Mouse (Mus musculus) small intestine, adult 2 months (tissue): ENCODE results near the gene Slc6a6. TPM values are rescaled to one million over a fixed set of nuclear protein-coding genes. Genes with fewer than 3 reads are reported as not detected.

Experiments used
- H3K27ac ChIP-seq: fragments of 200-500 bp; 2 replicates; pipeline ENCODE4 v1.5.1; 2012; ENCODE audit warnings: low read depth, low read length, control low read depth, inconsistent platforms; ENCODE audit not compliant: insufficient read depth
- H3K27me3 ChIP-seq: fragments of 200-500 bp; 2 replicates; pipeline ENCODE4 v1.6.1; 2012; ENCODE audit warnings: mild to moderate bottlenecking, moderate library complexity, low read length, inconsistent platforms; ENCODE audit not compliant: control insufficient read depth, insufficient read depth
- H3K36me3 ChIP-seq: fragments of 200-500 bp; 2 replicates; pipeline ENCODE4 v1.6.1; 2012; ENCODE audit warnings: mild to moderate bottlenecking, low read length, control low read depth, inconsistent platforms; ENCODE audit not compliant: control insufficient read depth, insufficient read depth
- H3K4me1 ChIP-seq: fragments of 200-500 bp; 2 replicates; pipeline ENCODE4 v1.6.1; 2012; ENCODE audit warnings: low read length, inconsistent platforms, mixed read lengths; ENCODE audit not compliant: control insufficient read depth, insufficient read depth, insufficient read length
- H3K4me3 ChIP-seq: fragments of 200-500 bp; 2 replicates; pipeline ENCODE4 v1.5.1; 2012; ENCODE audit warnings: low read depth, mild to moderate bottlenecking, control low read depth, inconsistent platforms, low read length, moderate library complexity
- CTCF ChIP-seq: fragments of 200-500 bp; IDR thresholded peaks from 2 replicates; pipeline ENCODE4 v1.5.1; 2012; ENCODE audit warnings: low read depth, mild to moderate bottlenecking, control low read depth, inconsistent platforms, low read length, moderate library complexity, mixed read lengths; ENCODE audit not compliant: insufficient replicate concordance, insufficient read length; ENCODE audit errors: extremely low read depth
- POLR2A ChIP-seq: fragments of 200-500 bp; IDR thresholded peaks from 2 replicates; pipeline ENCODE4 v1.6.1; 2012; ENCODE audit warnings: low read depth, mild to moderate bottlenecking, control low read depth, inconsistent platforms, low read length, moderate library complexity
- WGBS: fragments of 180-500 bp; shearing (Covaris S2); methylation state at CpG from one replicate; pipeline ENCODE4 v1.1.7; 2018; 5-methylcytosine and 5-hydroxymethylcytosine counted together
- polyA plus RNA-seq: library from polyadenylated mRNA; depleted of rRNA; stranded (reverse); fragments of >200 nt; gene quantifications from 2 replicates; pipeline ENCODE4 v1.2.3, GENCODE M21; 2012

Slc6a6 gene
- polyA plus RNA-seq, 1 experiment: 124 TPM

- peaks cover 62% of the 10 kb centered on the region for H3K36me3 ChIP-seq
- 82% methylated on average over 11 of the region's 12 CpGs for WGBS
- no peak overlapping the region for H3K4me3 ChIP-seq
- no peaks in the 10 kb centered on the region for H3K4me1 ChIP-seq
- no peak overlapping the region for H3K27ac ChIP-seq
- H3K27me3 ChIP-seq: no peaks in the 10 kb centered on the region
- no peak for TF ChIP-seq CTCF
- TF ChIP-seq POLR2A: no peak
These were observed 37.4 kb downstream of the Slc6a6 start for GRCm38 (mm10) chr6:91721215-91721701.

DNA sequence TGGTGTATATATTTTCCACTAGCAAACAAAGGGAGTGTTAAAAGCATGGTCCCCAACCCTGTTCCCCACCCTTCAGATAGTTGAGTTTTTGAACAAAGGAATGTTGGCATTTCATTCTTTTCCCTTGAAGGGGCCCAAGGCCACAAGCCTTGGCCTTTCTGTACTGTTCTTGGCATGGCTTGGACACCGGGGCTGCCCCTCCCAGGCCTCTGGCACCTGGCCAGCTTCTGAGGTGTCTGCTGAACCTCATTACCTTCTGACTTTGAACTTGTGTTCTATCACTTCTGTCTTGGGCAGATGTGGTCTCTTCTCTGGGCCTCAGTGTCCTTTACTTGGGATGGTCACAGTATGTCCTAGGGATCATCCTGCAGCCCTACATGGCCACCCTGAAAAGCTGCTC lies 43.5 kb downstream of the Slc6a6 start:
- Histone ChIP-seq H3K4me3 (no peak overlapping the region), H3K36me3 (peaks cover 79% of the 10 kb centered on the region), H3K4me1 (peaks cover 18% of the 10 kb centered on the region), H3K27me3 (no peaks in the 10 kb centered on the region), H3K27ac (no peak overlapping the region)
- WGBS: 29% methylated on average over 1 of the region's 1 CpGs
- no peak for TF ChIP-seq POLR2A
- TF ChIP-seq CTCF: no peak

DNA sequence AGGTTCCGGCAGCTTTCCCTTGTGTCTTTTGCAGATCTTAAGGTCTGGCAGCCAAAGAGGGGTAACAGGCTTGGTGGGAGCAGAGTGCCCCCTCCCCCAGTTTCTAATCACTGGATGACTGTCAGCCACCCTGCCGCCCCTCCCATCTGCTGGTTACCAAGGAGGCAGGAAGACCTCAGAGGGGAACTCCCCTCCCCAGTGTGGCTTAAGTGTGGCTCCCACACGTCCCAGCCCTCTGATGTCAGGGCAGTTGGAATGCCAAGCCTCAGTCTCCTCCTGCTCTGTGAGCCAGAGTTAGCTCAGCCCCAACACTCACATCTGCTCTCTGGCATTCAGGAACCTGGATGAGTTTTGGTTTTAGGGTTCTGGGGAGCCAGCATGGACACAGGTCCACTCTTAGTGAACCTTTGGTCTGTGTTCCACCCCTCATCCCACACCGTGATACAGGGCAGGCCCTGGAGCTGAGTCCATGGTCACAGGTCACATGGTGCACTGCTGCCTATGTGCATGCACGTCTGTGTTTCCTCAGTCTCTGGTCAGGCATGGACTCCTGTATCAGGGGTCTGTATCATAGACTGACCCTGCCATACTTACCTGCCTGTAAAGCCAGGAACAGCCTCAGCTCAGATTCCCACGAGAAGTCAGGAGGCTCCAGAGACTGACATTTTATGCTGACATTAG lies 45.2 kb downstream of the Slc6a6 start:
- H3K4me3 ChIP-seq: no peak overlapping the region
- H3K4me1 ChIP-seq: peaks cover 18% of the 10 kb centered on the region
- peaks cover 75% of the 10 kb centered on the region for H3K36me3 ChIP-seq
- no peaks in the 10 kb centered on the region for H3K27me3 ChIP-seq
- H3K27ac ChIP-seq: peak overlapping the region; percentile 11; the same call in 1 of the 2 replicates
- no peak for TF ChIP-seq POLR2A
- TF ChIP-seq CTCF: no peak
- WGBS: 56% methylated on average over 6 of the region's 6 CpGs

- Histone ChIP-seq H3K36me3 (peaks cover 75% of the 10 kb centered on the region), H3K4me3 (no peak overlapping the region), H3K27ac (peak overlapping the region; percentile 11; the same call in 1 of the 2 replicates), H3K4me1 (peaks cover 18% of the 10 kb centered on the region), H3K27me3 (no peaks in the 10 kb centered on the region)
- no peak for TF ChIP-seq POLR2A
- TF ChIP-seq CTCF: no peak
- 20% methylated on average over 12 of the region's 12 CpGs for WGBS
These were observed 45.8 kb downstream of the Slc6a6 start for GRCm38 (mm10) chr6:91729677-91730127.

GRCm38 (mm10) chr6:91732138-91732537 lies 48.3 kb downstream of the Slc6a6 start:
- Histone ChIP-seq H3K27me3 (no peaks in the 10 kb centered on the region), H3K36me3 (peaks cover 80% of the 10 kb centered on the region), H3K27ac (no peak overlapping the region), H3K4me3 (no peak overlapping the region), H3K4me1 (peaks cover 13% of the 10 kb centered on the region)
- TF ChIP-seq POLR2A: no peak
- TF ChIP-seq CTCF: no peak
- 91% methylated on average over 11 of the region's 11 CpGs for WGBS

DNA sequence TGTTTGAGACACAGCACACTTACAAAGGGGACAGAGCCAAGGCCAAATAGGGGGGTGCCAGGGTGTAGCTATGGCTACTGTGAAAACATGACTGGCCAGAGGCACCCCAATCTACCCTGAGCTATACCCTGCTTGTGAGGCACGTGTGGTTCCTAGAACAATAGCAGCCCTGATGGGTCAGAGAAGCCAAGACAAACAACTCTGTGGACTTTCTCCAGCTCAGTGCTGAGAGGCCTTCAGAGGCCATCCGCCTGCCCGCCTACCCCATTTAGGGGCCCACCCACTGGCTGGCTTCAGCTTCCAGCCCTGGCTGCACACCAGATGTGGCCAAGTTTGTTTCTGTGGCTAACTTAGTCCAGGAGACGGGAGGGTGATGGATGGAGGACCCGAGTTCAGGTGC lies 52.6 kb downstream of the Slc6a6 start:
- no peaks in the 10 kb centered on the region; the same call in 1 of the 2 replicates for H3K4me1 ChIP-seq
- WGBS: 25% methylated on average over 5 of the region's 5 CpGs
- H3K27me3 ChIP-seq: no peaks in the 10 kb centered on the region
- peaks cover 85% of the 10 kb centered on the region for H3K36me3 ChIP-seq
- H3K27ac ChIP-seq: no peak overlapping the region; the same call in 1 of the 2 replicates
- no peak for TF ChIP-seq CTCF
- no peak for TF ChIP-seq POLR2A
- H3K4me3 ChIP-seq: no peak overlapping the region

DNA sequence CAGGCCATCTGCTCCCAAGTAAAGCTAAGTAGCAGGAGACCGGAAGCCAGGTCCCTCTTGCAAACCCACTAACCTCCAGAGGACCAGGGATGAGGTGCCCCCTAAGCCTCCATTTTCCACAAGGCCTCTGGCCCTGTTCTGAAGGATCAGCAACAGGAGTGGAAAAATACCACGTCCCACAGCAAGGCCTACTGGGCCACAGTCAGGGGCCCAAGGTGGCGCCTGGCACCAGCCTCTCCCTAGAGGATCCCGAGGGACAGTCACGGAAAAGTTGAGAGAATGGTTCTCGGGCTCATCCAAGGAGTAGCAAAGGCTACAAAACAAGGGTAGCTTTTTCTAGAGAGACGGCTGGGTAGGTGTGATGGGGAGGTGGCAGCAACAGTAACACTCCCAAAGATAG lies 53.6 kb downstream of the Slc6a6 start:
- no peaks in the 10 kb centered on the region for H3K27me3 ChIP-seq
- TF ChIP-seq POLR2A (no peak), CTCF (no peak)
- H3K4me1 ChIP-seq: no peaks in the 10 kb centered on the region; the same call in 1 of the 2 replicates
- H3K27ac ChIP-seq: no peak overlapping the region
- 90% methylated on average over 7 of the region's 7 CpGs for WGBS
- no peak overlapping the region for H3K4me3 ChIP-seq
- peaks cover 91% of the 10 kb centered on the region for H3K36me3 ChIP-seq
